Mouse (Mus musculus) CD4-positive helper T cell, adult 2 months (primary cell): ENCODE results near the gene Prn.
A peak's percentile ranks its signal among the peaks of the same experiment; 100 is the strongest.

ENCODE experiments used
- DNase-seq: peaks from one replicate; pipeline ENCODE4 v3.0.0-alpha.2; 2012; ENCODE audit warnings: low read depth, missing footprints, low spot score

Prn gene

GRCm38 (mm10) chr2:131909683-131910572 is at the start of gene Prn, which contains the start of gene Prnp:
Gene Prn (plus strand): TSS chr2:131909957.
Gene Prnp (plus strand): TSS chr2:131909928.
- peak; percentile 93 for DNase-seq

GRCm38 (mm10) chr2:131862617-131863275 is 47.0 kb upstream of the Prn start:
- DNase-seq, result no peak

GRCm38 (mm10) chr2:131863472-131863871 is 46.3 kb upstream of the Prn start:
- no peak for DNase-seq

GRCm38 (mm10) chr2:131864262-131864796 is 45.4 kb upstream of the Prn start:
- no peak for DNase-seq

GRCm38 (mm10) chr2:131866676-131867075 is 43.1 kb upstream of the Prn start:
- no peak for DNase-seq

- no peak for DNase-seq
These were observed 40.8 kb upstream of the Prn start for GRCm38 (mm10) chr2:131868983-131869382.

GRCm38 (mm10) chr2:131873376-131873775 is 36.4 kb upstream of the Prn start:
- DNase-seq, result no peak

GRCm38 (mm10) chr2:131876551-131877265 is 33.0 kb upstream of the Prn start:
- no peak for DNase-seq

GRCm38 (mm10) chr2:131881766-131882165 is 28.0 kb upstream of the Prn start:
- DNase-seq, result no peak

- DNase-seq, result no peak
These were observed 26.6 kb upstream of the Prn start for GRCm38 (mm10) chr2:131883136-131883535.

GRCm38 (mm10) chr2:131886503-131887160 is 23.1 kb upstream of the Prn start:
- peak; percentile 24 for DNase-seq

GRCm38 (mm10) chr2:131888233-131888632 is 21.5 kb upstream of the Prn start:
- DNase-seq, result peak; percentile 39

GRCm38 (mm10) chr2:131892534-131892933 is 17.2 kb upstream of the Prn start:
- no peak for DNase-seq

- no peak for DNase-seq
These were observed 14.7 kb upstream of the Prn start for GRCm38 (mm10) chr2:131895106-131895505.

GRCm38 (mm10) chr2:131896011-131896410 is 13.7 kb upstream of the Prn start:
- DNase-seq, result no peak

- no peak for DNase-seq
These were observed 12.2 kb upstream of the Prn start for GRCm38 (mm10) chr2:131897336-131898109.

GRCm38 (mm10) chr2:131902423-131902822 is 7.3 kb upstream of the Prn start:
- DNase-seq, result no peak

- peak; percentile 65 for DNase-seq
These were observed 6.9 kb upstream of the Prn start for GRCm38 (mm10) chr2:131902867-131903266.

GRCm38 (mm10) chr2:131905025-131905424 is 4.7 kb upstream of the Prn start:
- no peak for DNase-seq

- DNase-seq, result no peak
These were observed 4.0 kb upstream of the Prn start for GRCm38 (mm10) chr2:131905776-131906175.

- no peak for DNase-seq
These were observed 3.5 kb upstream of the Prn start for GRCm38 (mm10) chr2:131906266-131906665.
